Mouse (Mus musculus): ENCODE measurements around the gene Plxdc2.

Gene Plxdc2

DNA sequence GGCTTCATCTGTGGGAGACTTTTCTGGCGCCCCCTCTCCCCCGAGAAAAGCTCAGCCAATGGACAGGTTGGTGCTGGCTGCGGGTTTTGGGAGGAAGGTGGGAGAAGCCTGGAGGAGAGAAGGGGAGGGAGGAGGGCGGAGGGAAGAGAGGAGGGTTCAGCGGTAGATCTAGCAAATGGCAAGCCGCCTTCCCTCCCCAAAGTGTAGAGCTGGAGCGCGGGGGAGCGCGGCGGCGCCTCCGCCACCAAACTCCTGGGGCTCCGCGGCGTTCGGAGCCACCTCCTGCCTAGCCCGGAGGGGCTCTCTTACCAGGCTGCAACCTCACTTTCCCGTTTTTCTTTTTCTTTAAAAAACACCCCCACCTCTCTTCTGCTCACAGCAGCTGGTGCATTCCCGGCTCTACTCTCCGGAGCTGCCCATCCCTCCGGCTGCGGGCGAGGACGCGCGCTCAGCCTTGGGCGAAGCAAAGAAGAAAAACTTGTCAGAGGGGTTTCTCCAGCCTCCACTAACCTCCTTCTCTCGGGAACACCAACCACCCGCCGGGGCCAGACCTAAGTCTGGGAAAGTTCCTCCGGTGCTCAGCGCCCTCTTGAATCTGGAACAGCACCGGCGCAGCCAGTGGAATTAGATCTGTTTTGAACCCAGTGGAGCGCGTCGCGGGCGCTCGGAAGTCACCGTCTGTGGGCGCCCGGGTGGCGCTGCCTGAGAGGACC lies at the start of gene Plxdc2:
Plxdc2 (plus strand) TSS at position 199 of the 713 bp plus-strand sequence.
- DNase-seq (ENCODE audit: low read depth, low spot score): peak; percentile 93

DNA sequence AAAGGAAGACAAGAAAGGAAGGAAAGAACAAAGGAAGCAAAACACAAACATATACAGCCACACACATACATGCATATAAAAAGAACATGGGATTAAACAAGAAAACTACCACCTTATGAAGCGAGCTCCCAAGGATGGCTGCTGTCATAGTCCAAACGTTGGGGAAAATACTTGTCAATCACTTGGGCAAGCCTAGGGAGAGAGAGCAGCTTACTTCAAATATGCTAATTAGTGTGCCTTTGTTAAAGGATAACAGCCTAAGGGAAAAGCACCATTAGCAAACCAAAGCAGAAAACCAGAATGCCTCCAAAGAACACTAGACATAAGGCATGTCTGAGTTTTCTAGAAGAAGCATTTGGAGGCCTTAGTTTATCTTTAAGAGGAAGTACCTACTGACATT lies 45.7 kb upstream of the Plxdc2 start:
- DNase-seq (ENCODE audit: low read depth, low spot score): no peak

DNA sequence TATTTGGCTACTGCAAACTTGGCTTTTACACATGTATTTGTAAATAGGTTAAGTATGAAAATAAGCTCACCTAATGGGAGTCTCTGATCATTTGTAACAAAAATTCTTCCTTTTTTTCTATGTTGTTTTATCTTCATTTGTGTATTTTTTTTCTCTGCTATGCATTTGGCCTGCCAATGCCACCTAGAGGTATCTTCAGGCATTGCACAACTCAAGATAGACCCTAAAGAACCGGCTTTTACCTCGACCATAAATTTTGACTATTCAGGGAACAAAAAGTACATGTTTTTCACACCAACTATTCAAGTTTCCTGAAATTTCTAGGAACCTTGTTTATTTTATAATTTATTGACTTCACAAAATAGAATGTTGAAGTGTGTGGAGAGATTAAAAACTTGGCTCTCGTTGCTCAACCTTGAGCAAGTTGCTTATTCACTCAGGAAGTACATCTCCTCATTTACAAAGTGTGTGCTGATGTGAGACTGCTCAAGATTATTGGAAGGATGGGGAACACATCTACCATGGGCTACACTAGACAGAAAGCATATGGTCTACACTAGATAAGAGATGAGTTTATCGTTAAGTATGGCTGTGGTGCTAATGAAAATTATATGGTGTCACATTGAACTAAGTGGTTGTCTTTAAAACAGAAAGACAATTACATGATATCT lies 43.6 kb upstream of the Plxdc2 start:
- peak; percentile 24 for DNase-seq (ENCODE audit: low read depth, low spot score)

DNA sequence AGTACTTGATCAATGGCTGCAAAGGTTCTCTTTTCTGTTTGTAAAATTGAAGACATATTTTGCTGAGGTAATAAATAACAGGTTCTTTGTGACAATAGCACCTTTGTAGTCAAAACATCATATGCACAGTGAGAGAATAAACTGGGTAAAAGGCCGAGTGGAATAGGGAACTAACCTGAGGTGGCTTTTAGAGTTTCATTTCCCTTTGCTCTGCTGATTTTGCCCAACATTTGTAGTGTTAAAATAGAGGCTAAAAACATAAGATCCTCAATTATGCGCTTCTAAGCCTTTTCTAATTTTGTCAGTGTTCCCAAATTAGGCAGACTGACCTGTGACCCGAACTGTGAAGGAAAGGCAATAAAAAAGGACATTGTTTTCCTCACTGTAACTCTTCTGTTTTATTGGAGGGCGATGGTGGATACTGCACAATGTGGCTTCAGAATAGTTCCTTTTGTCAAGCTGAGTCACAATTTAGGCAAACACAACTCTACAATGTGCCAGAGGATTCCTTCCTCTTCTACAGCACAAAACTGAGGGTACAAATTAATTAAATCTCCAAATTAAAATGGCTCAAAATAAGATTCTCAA lies 20.8 kb upstream of the Plxdc2 start:
- no peak for DNase-seq (ENCODE audit: low read depth, low spot score)

DNA sequence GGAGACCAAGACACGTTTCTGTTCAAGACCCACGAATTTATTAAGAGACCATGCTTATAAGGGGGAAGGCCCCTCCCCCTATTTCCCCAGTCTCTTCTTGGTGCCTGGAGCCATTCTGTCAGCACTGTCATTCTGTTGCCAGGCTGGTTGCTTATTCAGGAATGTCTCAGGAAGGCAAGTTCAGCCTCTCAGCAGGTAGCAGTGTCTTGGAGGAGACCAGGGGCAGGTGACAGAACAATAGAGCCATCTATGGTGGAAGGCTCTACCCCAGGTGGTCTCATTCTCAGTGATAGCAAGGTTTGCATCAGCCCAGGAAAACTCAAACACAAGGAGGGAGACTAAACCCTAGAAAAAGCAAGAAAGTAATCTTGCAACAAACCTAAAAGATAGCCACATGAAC lies 11.5 kb upstream of the Plxdc2 start:
- DNase-seq (ENCODE audit: low read depth, low spot score): no peak

DNA sequence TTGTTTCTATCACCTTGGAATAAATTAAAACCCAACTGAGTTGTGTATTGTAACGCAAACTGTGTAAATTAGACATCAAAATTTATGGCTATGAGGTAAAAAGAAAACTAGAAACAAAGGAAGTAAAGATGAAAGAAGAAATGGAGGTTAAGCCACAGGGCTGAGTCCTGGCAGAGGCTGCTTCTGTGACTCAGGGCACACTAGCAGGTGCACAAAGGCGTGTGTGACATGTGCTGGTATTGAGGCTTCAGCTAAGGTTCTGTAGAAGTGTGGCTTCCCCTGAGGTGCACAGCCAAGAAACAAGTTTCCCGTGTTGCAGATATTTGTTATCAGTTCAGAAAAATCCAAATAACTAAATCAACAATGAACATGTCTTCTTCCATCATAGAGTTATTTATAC lies 5.0 kb upstream of the Plxdc2 start:
- no peak for DNase-seq (ENCODE audit: low read depth, low spot score)

DNA sequence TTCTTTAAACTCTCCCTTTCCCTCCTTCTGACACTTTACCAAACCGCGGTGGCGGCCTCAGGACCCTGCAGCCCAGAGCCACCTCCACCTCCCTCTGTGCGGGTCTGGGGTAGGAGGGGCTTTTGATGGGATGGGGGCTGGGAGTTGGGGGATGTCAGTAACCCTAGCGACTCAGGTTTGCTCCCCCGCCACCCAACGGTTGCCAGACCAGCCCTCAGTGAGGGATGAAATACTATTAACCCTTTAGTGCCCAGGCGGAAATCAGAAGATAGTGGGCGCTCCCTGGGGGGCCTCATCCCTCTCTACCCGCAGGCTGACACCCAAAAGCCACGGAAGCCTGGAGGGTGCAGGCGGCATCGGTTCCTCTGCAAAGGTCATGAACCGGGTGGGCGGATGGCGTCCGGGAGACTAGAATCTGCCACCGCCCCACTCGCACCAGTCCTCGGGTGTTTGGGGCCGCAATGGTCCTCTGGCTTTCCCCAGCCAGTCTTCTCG lies 446 bp upstream of the Plxdc2 start:
- no peak for DNase-seq (ENCODE audit: low read depth, low spot score)

DNA sequence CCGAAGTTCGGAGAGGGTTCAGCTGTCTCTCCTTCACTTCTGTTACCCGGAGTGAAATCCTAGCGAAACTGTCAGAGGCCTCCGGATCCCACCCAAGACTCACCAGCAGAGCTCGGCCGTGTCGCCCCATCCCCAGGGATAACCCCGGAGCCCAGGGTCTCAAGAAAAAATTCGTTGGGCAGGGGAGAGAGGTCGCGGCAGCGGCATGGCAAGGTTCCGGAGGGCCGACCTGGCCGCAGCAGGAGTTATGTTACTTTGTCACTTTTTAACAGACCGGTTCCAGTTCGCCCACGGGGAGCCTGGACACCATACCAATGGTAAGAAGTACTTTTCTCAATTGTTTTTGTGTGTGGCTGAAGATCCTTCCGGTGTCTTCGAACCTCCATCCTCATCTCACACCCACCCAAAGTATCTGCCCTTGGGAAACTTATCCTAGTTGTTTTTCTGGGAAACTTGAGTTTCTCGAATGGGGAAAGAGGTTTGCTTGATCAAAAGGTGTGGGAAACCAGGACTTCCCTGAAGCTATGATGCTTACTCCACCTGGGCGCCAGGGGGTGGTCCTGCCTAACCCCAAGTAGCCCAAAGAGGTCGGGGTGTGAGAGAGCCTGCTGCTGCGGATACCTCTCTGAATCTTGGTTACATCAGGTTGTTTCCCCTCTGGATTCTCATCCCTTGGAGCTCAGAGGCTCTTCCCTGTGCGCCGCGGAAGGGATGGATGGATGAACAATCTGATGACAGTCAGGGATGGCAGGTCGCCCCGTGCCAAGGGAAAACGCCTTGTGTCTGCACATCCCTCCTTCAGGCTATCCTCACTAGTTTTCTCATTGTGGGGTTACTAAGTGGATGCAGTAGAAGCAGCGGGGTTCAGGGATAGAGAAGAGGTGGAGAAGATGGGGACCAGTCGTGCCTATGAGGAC lies 1.1 kb downstream of the Plxdc2 start:
- DNase-seq (ENCODE audit: low read depth, low spot score): no peak

DNA sequence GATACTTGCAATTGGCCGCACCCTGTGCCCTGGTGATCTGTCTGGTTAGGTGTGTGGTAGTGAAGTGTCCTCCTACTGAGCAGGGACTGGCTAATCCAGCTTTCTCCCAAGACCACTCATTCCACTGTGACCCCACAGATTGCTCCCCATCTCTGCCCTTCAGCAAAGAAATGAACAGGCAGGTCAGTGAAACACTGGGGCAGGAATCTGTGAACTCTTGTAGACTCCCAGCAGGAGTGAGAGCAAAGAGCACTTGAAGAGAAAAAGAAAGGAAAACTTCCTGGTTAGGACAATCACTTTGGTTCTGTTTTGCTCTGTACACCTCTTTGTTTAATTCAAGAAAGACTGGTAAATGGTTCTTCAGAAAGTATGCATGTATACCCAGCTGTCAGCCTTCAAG lies 1.8 kb downstream of the Plxdc2 start:
- no peak for DNase-seq (ENCODE audit: low read depth, low spot score)

DNA sequence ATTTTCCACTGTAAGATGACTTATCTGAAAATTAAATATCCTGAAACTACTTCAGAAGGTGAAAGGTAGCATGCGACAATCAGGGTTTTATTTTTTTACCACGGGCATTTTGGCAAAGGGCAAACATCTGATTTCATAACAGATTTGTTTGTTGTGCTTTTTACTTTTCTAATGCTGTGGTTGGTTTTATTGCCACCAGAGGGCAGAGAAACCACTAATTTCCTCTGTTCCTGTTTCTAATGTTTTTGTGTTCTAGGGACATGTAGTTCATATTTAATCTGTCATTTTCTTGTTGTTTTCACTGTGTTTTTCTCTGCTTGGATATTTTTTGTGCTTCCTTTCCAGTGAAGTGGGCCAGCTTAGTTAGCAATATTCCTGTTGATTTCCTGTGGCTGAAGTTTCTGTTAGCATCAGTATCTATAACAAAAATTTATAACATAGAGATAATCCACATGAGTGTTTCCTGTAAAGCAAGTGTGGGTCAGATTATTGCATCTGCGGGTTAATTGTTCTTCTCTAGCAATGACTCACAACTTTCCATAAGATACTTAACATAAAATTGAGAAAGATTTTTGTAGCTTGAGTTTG lies 3.3 kb downstream of the Plxdc2 start:
- no peak for DNase-seq (ENCODE audit: low read depth, low spot score)

DNA sequence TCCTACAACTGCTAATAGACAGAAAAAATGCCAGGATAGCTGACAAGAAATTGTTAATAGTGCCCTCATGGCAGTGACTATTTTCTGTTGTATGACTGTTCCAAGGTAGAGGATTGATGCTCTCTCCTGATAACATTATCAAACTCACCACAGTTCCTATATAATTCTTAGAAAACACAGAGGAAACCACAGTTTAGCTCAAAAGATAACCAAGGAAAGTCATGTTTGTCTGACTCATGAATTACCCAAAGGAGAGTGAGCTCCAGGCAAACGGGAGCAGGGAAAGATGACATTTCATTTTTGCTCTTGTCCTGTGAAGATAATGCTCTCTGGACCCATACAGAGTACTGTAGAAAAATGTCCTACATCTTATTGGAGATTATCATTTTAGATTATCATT lies 8.6 kb downstream of the Plxdc2 start:
- no peak for DNase-seq (ENCODE audit: low read depth, low spot score)

DNA sequence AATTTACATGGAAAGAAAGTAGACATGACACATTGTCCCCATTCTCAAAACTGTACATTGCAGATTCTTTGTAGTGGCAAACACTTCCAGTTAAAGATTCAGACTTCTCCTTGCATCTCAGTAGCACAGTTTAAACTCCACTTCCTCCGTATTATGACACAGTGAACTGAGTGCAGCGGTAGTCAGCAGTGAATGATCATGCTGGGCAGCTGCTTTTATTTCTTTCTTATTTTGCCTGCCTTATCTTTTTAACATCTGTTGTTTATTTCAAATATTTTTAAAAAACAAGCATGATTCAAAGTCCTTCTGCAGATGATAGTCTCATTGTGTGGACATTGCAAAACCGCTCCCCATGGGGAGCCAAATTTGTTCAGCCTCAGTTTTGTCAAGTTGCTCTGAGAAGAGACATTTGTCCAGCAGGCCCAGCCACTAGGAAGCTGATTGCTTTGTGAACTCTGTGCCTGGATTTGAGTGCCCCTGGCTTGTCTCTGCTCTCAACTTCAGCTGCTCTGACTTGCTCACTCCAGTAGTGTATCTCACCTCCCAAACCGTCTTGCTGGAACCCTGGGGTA lies 9.8 kb downstream of the Plxdc2 start:
- DNase-seq (ENCODE audit: low read depth, low spot score): no peak

DNA sequence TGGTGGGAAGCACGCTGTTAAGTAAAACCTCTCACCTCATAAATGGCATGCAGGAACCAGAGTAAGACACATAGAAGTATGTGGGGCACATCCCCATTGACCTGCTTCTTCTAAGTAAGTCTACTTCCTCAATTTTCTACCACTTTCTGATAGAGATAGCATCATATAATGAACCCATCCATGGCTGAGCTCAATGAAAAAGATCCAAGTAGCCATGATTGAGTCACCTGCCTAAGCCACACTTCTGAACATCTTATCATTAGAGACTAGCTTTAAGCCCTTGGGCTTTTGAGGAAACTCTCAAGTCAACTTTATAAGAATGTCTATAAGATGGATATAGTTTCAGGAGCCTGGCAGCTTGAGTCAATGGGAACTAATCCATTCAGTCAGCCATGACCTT lies 14.3 kb downstream of the Plxdc2 start:
- no peak for DNase-seq (ENCODE audit: low read depth, low spot score)

DNA sequence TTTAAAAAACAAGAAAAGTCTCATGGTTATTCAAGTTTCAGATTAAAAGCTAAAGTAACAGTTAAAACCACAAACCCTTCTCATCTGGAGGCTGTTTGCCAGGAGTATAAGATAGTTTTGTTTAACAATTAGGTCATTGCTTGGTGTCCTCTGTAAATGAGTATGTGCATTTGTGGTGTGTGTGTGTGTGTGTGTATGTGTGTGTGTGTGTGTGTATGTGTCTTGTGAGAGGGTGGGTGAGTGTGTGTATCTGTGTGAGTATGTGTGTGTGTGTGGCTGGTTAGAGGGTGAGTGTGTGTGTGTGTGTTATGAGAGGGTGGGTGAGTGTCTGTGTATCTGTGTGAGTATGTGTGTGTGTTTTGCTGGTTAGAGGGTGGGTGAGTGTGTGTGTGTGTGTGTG lies 18.2 kb downstream of the Plxdc2 start:
- DNase-seq (ENCODE audit: low read depth, low spot score): no peak

DNA sequence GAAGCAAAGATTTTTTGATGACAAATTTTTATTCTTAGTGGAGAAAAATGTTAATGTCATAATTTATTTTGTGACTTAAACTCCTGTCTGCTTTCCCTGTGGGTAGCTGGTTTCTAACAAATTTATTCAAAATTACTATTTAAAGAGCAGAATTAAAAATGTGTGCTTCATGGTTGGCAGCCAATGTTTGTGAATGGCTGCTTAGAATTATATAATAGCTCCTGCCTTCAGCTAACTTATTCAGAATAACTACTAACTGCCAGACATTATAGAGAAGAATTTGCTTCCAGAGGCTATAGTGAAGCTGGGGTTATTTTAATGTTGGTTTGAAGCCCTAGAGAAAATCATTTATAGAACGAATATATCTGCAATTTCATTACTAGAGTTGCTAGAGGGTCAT lies 30.1 kb downstream of the Plxdc2 start:
- DNase-seq (ENCODE audit: low read depth, low spot score): peak; percentile 52

DNA sequence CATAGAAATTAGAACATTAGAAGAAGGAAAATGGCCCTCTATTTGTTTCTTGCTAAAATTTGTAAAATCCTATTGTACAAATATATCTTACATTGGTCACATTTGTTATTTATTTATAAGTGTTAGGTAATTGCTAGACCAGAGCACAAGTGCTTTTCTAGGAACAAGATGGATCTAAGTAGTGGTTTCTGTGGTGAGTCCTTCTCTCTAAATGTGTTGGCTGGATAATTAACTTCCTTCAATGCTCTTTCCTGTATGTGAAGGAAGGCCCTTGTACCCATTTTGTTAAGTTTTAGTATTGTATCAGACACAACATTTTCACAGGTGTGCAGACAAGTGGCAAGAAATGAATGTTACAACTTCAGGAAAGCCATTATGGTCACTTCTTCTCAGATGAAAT lies 30.6 kb downstream of the Plxdc2 start:
- DNase-seq (ENCODE audit: low read depth, low spot score): no peak

DNA sequence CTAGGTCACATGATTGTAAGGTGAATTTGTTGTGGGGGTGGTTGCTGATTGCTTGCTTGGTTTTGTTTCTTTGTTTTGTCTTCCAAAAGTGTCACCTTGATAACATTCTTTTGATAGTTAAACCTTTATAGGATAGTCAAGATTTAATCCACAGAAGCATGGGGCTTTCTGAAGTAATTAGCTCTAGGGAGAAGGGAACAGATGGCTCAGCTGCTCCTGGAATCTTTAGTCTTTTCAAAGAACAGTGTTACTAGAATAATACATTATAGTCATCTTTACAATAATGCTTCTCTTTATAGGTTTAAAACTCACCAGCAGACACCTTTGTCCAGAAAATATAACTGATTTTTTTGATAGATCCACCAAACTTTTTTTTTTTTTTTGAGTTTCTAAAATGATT lies 31.7 kb downstream of the Plxdc2 start:
- no peak for DNase-seq (ENCODE audit: low read depth, low spot score)

DNA sequence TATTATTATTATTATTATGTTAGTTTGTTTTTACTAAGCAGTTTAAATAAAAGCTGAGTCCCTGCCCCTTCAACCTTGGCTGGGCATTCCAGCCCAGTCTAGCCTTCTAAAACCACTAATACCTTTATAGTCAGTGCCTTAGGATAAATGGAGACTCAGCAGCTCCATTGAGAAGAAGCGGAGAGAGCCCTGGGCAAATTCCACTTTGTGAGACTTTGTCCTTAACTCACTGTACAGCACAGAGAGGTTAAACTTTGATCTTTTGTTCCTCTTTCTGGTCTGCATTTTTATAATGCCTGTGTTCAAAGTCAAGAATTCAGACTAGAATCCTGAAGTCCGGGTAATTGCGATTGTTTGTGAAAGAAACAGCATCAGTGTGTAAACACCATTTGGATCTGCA lies 41.4 kb downstream of the Plxdc2 start:
- DNase-seq (ENCODE audit: low read depth, low spot score): no peak

DNA sequence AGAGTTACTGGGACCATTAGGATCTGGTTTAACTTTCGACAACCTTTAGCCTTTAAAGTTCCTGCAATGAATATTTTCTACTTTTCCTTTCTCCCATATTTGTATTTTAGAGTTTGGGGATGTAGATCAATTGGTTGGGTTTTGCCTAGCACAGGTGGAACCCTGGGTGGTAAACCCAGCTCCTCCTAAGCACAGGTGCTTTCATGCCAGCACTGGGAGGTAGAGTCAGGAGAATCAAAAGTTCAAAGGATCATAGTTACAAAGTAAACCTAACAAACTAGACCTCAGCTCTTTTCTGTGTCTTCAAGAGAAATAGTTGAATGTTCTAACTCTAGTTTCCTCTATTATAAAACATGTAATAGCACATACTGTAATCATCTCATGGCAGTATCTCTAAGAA lies 41.9 kb downstream of the Plxdc2 start:
- no peak for DNase-seq (ENCODE audit: low read depth, low spot score)

DNA sequence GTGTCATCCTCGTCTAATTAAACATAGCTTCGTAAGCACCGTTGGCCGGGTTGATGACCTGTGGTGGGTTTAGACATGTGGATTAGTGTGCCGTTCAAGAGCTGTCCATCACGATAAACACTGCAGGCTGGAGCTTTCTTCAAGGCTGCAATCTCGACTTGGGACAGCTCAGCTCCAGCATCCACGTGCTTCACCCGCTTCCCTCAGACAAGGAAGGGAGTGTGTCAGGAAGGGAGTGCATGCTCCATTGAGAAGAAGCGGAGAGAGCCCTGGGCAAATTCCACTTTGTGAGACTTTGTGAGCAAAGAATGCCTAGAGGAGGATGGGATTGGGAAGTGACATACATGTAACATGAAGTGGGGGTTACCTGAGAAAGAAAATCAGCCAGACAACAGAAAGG lies 42.8 kb downstream of the Plxdc2 start:
- DNase-seq (ENCODE audit: low read depth, low spot score): no peak

DNA sequence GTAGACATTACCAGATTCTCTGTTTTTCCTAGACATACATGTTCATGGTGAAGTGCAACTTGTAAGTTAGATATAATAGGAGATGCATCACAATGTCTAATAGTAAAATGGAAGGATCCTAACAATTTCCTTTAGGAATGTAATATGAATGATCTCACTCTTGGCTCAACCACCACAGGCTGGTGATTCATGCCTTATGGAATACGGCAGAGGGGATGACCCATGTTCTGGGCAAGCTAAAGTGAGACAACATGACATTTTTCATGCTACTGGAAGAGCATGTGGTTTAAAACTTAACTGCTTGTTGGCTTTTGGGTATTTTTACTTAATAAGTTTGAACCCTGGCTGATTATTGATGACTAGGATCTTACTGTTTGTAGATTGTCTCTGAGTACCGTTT lies 50.4 kb downstream of the Plxdc2 start:
- DNase-seq (ENCODE audit: low read depth, low spot score): no peak

All from telencephalon, adult 2 months (tissue).